Mouse (Mus musculus) CH12.LX (cell line): ENCODE data around the gene Iqgap1. TPM values are rescaled to one million over a fixed set of nuclear protein-coding genes. Genes with fewer than 3 reads are reported as not detected.

Experiments used
- DNase-seq: peaks from one replicate; pipeline ENCODE4 v3.0.0-alpha.2; 2013; ENCODE audit errors: extremely low read depth
- H3K27ac ChIP-seq: 2 replicates; pipeline ENCODE4 v1.5.1; 2012; ENCODE audit warnings: low read depth, mild to moderate bottlenecking, control low read depth, moderate library complexity; ENCODE audit not compliant: insufficient read depth
- H3K27me3 ChIP-seq: replicated peaks from 2 replicates; pipeline ENCODE3; 2012; ENCODE audit warnings: inconsistent platforms
- H3K36me3 ChIP-seq, 2 experiments: replicated peaks in 1 of 2; 2 replicates each; pipeline versions ENCODE3 to v1.6.1; 2012; ENCODE audit warnings: inconsistent platforms in 1 of 2, low read length in 1 of 2, mild to moderate bottlenecking in 1 of 2, mixed read lengths in 1 of 2, moderate library complexity in 1 of 2; ENCODE audit not compliant: control insufficient read depth in 1 of 2, insufficient read depth in 1 of 2
- H3K4me1 ChIP-seq, 2 experiments: 2 replicates each; pipeline ENCODE4 v1.6.1; 2012; ENCODE audit warnings: inconsistent platforms in 1 of 2, moderate library complexity in 1 of 2; ENCODE audit not compliant: insufficient read depth in 2 of 2, control insufficient read depth in 1 of 2
- H3K4me2 ChIP-seq: 2 replicates; pipeline ENCODE4 v1.6.1; 2012; ENCODE audit warnings: low read depth, mild to moderate bottlenecking, control low read depth; ENCODE audit not compliant: poor library complexity, insufficient read depth, severe bottlenecking
- H3K4me3 ChIP-seq, 3 experiments: fragments of 150-350 bp in 1 of 3; sonication (generic) in 1 of 3; replicated peaks in 1 of 3; 2 replicates each; pipeline versions ENCODE3 to v1.5.1; 2011 to 2012; ENCODE audit warnings: low read depth in 2 of 3, low read length in 2 of 3, mild to moderate bottlenecking in 2 of 3, moderate library complexity in 2 of 3, control low read depth in 1 of 3, improper control_type of control experiment in 1 of 3, inconsistent platforms in 1 of 3, mixed read lengths in 1 of 3; ENCODE audit not compliant: poor library complexity in 1 of 3
- H3K79me2 ChIP-seq: replicated peaks from 2 replicates; pipeline ENCODE4 v1.6.1; 2012; ENCODE audit warnings: mild to moderate bottlenecking, moderate library complexity; ENCODE audit not compliant: control insufficient read depth, poor library complexity, insufficient read depth, severe bottlenecking; ENCODE audit errors: extremely low read depth
- H3K9ac ChIP-seq: 2 replicates; pipeline ENCODE4 v1.6.1; 2012; ENCODE audit warnings: low read depth, mild to moderate bottlenecking, control low read depth, moderate library complexity; ENCODE audit not compliant: insufficient read depth
- H3K9me3 ChIP-seq: replicated peaks from 2 replicates; pipeline ENCODE3; 2012; ENCODE audit warnings: low read length, inconsistent platforms, mixed read lengths
- BHLHE40 ChIP-seq: IDR thresholded peaks from 2 replicates; pipeline ENCODE4 v1.6.1; 2011; ENCODE audit warnings: mild to moderate bottlenecking, low read depth, low read length, improper control_type of control experiment
- CHD1 ChIP-seq: IDR thresholded peaks from 2 replicates; pipeline ENCODE4 v1.6.1; 2012; ENCODE audit warnings: low read depth, low read length, improper control_type of control experiment, inconsistent platforms
- E2F4 ChIP-seq: IDR thresholded peaks from 2 replicates; pipeline ENCODE4 v1.6.1; 2011; ENCODE audit warnings: low read depth, low read length, improper control_type of control experiment; ENCODE audit not compliant: insufficient replicate concordance
- EP300 ChIP-seq: IDR thresholded peaks from 2 replicates; pipeline ENCODE4 v1.6.1; 2011; ENCODE audit warnings: low read length, improper control_type of control experiment
- GABPA ChIP-seq: IDR thresholded peaks from 2 replicates; pipeline ENCODE4 v1.6.1; 2012; ENCODE audit warnings: low read depth, low read length, improper control_type of control experiment, inconsistent platforms; ENCODE audit not compliant: insufficient replicate concordance
- JUN ChIP-seq: IDR thresholded peaks from 2 replicates; pipeline ENCODE4 v1.6.1; 2011; ENCODE audit warnings: low read depth, mild to moderate bottlenecking, low read length, improper control_type of control experiment, moderate library complexity; ENCODE audit not compliant: insufficient read depth
- JUND ChIP-seq: conservative IDR thresholded peaks from 2 replicates; pipeline ENCODE4 v1.6.1; 2011; ENCODE audit warnings: low read depth, low read length, improper control_type of control experiment
- MAX ChIP-seq: IDR thresholded peaks from 2 replicates; pipeline ENCODE4 v1.6.1; 2011; ENCODE audit warnings: low read length, improper control_type of control experiment
- MEF2A ChIP-seq: IDR thresholded peaks from 2 replicates; pipeline ENCODE4 v1.6.1; 2014; ENCODE audit warnings: low read depth, mild to moderate bottlenecking, inconsistent platforms, low read length, improper control_type of control experiment, borderline replicate concordance
- MYC ChIP-seq: IDR thresholded peaks from 2 replicates; pipeline ENCODE4 v1.6.1; 2011; ENCODE audit warnings: low read depth, mild to moderate bottlenecking, improper control_type of control experiment, low read length
- NELFE ChIP-seq: IDR thresholded peaks from 2 replicates; pipeline ENCODE4 v1.6.1; 2011; ENCODE audit warnings: low read depth, low read length, improper control_type of control experiment
- POLR2A ChIP-seq: IDR thresholded peaks from 2 replicates; pipeline ENCODE4 v1.6.1; 2011; ENCODE audit warnings: low read depth, mild to moderate bottlenecking, improper control_type of control experiment, low read length
- RAD21 ChIP-seq: IDR thresholded peaks from 2 replicates; pipeline ENCODE4 v1.6.1; 2011; ENCODE audit warnings: low read depth, mild to moderate bottlenecking, low read length, improper control_type of control experiment, moderate library complexity
- SMC3 ChIP-seq: IDR thresholded peaks from 2 replicates; pipeline ENCODE4 v1.6.1; 2011; ENCODE audit warnings: low read depth, low read length, improper control_type of control experiment
- TCF12 ChIP-seq: IDR thresholded peaks from 2 replicates; pipeline ENCODE4 v1.6.1; 2014; ENCODE audit warnings: low read depth, mild to moderate bottlenecking, inconsistent platforms, low read length, improper control_type of control experiment
- ZC3H11A ChIP-seq: IDR thresholded peaks from 2 replicates; pipeline ENCODE4 v1.6.1; 2012; ENCODE audit warnings: low read depth, mild to moderate bottlenecking, inconsistent platforms, low read length, improper control_type of control experiment
- ZKSCAN1 ChIP-seq: IDR thresholded peaks from 2 replicates; pipeline ENCODE4 v1.6.1; 2012; ENCODE audit warnings: low read depth, inconsistent platforms, low read length, improper control_type of control experiment, borderline replicate concordance
- ZMIZ1 ChIP-seq: IDR thresholded peaks from 2 replicates; pipeline ENCODE4 v1.6.1; 2012; ENCODE audit warnings: low read depth, mild to moderate bottlenecking, inconsistent platforms, low read length, improper control_type of control experiment
- dilution Hi-C: fragments of 300-500 bp; cut with MboI; formaldehyde crosslinking; loops from 2 replicates; pipeline ENCODE4 v1.14.3; 2020; ENCODE audit warnings: low sequenced_read_pairs; ENCODE audit not compliant: extremely low pct_unique_long_range_greater_than_20kb, extremely low pct_ligation_motif_present
- in situ Hi-C: fragments of 300-500 bp; cut with MboI; formaldehyde crosslinking; loops from 3 replicates; pipeline ENCODE4 v1.14.3; 2019; ENCODE audit warnings: low sequenced_read_pairs, low pct_ligation_motif_present, low pct_unique_long_range_greater_than_20kb, mixed read lengths
- polyA plus RNA-seq: library from polyadenylated mRNA; unstranded; fragments of >175 nt; gene quantifications from 2 replicates; pipeline ENCODE4 v1.2.1, GENCODE M21; 2012; ENCODE audit warnings: low read depth; ENCODE audit not compliant: insufficient read length
- total RNA-seq, 2 experiments: library from RNA; depleted of rRNA; stranded (reverse); fragments of 300-350 nt in 1 of 2; fragments of >200 nt in 1 of 2; gene quantifications; 2 replicates each; pipeline ENCODE4 v1.2.3; 2012 to 2014

The Iqgap1 gene
- total and polyA plus RNA-seq, 3 experiments: 49.6 to 126 (median 77.0) TPM

DNA sequence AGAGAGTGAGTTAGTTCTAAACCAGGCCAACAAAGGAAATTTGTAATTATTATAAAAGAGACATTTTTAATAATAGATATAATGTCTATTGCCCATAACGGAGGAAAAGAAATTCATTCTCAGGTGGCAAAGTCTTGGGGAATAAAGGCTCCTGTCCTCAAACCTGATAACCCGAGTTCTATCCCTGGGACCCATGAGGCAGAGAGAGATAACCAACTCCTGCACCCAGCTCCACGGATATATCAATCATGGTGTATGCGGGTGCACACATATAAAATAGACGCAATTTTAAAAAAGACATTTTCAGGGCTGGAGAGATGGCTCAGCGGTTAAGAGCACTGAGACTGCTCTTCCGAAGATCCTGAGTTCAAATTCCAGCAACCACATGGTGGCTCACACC lies 106.2 kb downstream of the Iqgap1 start:
- Histone ChIP-seq H3K4me3 (no peak overlapping the region), H3K27me3 (no peaks in the 10 kb centered on the region), H3K27ac (no peak overlapping the region), H3K4me2 (no peak overlapping the region), H3K9me3 (no peaks in the 10 kb centered on the region), H3K79me2 (no peaks in the 10 kb centered on the region), H3K9ac (no peak overlapping the region), H3K36me3 (peaks cover 74 to 92% of the 10 kb centered on the region in 2 experiments), H3K4me1 (peaks cover 0 to 3% of the 10 kb centered on the region in 2 experiments; a peak in 1 of 4 replicates)
- DNase-seq: no peak
- dilution Hi-C loops (no loop called here), in situ Hi-C loops (no loop called here)
- TF ChIP-seq MEF2A: no peak
- TF ChIP-seq BHLHE40: no peak
- no peak for TF ChIP-seq ZKSCAN1
- no peak for TF ChIP-seq MAX

DNA sequence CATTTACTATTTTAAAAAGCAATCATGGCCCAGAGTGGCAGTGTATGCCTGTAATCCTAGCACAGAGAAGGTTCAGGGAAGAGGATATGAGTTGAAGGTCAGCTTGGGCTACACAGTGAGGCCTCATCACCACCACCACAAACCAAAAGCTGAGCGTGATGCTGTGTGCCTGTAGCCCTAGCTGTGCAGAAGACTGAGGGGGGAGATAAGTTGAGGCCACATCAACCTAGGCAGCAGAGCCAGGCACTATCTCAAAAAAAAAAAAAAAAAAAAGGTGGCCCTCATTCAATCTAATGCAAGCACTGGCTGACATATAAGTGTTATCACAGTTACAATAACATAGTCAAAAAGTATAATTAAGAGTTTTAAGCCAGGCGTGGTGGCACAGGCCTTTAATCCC lies 106.7 kb downstream of the Iqgap1 start:
- Histone ChIP-seq H3K4me3 (no peak overlapping the region), H3K4me2 (no peak overlapping the region), H3K4me1 (peaks cover 0 to 3% of the 10 kb centered on the region in 2 experiments; a peak in 1 of 4 replicates), H3K9ac (no peak overlapping the region), H3K79me2 (no peaks in the 10 kb centered on the region), H3K36me3 (peaks cover 69 to 92% of the 10 kb centered on the region in 2 experiments), H3K27ac (no peak overlapping the region), H3K27me3 (no peaks in the 10 kb centered on the region), H3K9me3 (no peaks in the 10 kb centered on the region)
- in situ Hi-C loops: no loop called here
- TF ChIP-seq JUN: no peak
- TF ChIP-seq NELFE: no peak
- TF ChIP-seq MEF2A: no peak
- no peak for TF ChIP-seq SMC3
- no peak for TF ChIP-seq EP300
- no peak for TF ChIP-seq ZMIZ1
- TF ChIP-seq RAD21: no peak
- TF ChIP-seq TCF12: no peak
- no peak for TF ChIP-seq E2F4
- no peak for TF ChIP-seq JUND
- TF ChIP-seq CHD1: no peak
- no peak for TF ChIP-seq POLR2A
- no peak for TF ChIP-seq GABPA
- no peak for TF ChIP-seq ZC3H11A
- TF ChIP-seq ZKSCAN1: no peak
- TF ChIP-seq MYC: no peak
- no peak for TF ChIP-seq BHLHE40
- DNase-seq: no peak
- dilution Hi-C loops: no loop called here
